Mouse (Mus musculus): Measurements from ENCODE around the gene Uggt1.

GRCm38 (mm10) chr1:36133647-36134046, 110.9 kb downstream of the Uggt1 start:
- no peak for TF ChIP-seq GATA1 (IDR thresholded peaks at IDR 0.05; ENCODE audit: low read length)
- no peak for TF ChIP-seq TAL1 (IDR thresholded peaks at IDR 0.05; ENCODE audit: low read length)
